Mouse (Mus musculus) brown adipose tissue, adult 24 weeks (tissue): Measurements from ENCODE around the gene Pdzd8. TPM values are rescaled to one million over a fixed set of nuclear protein-coding genes. Genes with fewer than 3 reads are reported as not detected.

Experiments used
- H3K27ac ChIP-seq: fragments of 200-500 bp; replicated peaks from 2 replicates; pipeline ENCODE4 v1.5.1; 2012; ENCODE audit warnings: low read depth, mild to moderate bottlenecking, low read length
- H3K4me1 ChIP-seq: fragments of 200-500 bp; 2 replicates; pipeline ENCODE4 v1.6.1; 2012; ENCODE audit warnings: low read length, mixed read lengths; ENCODE audit not compliant: control insufficient read depth, insufficient read depth, insufficient read length
- H3K4me3 ChIP-seq: fragments of 200-500 bp; 2 replicates; pipeline ENCODE4 v1.5.1; 2012; ENCODE audit warnings: low read depth, mild to moderate bottlenecking, low read length, moderate library complexity; ENCODE audit not compliant: insufficient read depth
- polyA plus RNA-seq: library from polyadenylated mRNA; stranded (reverse); fragments of >200 nt; gene quantifications from 2 replicates; pipeline ENCODE4 v1.2.4, GENCODE M21; 2012; ENCODE audit not compliant: missing spikeins, insufficient read depth, insufficient read length

Pdzd8 gene
- polyA plus RNA-seq, 1 experiment: 7.9 TPM

DNA sequence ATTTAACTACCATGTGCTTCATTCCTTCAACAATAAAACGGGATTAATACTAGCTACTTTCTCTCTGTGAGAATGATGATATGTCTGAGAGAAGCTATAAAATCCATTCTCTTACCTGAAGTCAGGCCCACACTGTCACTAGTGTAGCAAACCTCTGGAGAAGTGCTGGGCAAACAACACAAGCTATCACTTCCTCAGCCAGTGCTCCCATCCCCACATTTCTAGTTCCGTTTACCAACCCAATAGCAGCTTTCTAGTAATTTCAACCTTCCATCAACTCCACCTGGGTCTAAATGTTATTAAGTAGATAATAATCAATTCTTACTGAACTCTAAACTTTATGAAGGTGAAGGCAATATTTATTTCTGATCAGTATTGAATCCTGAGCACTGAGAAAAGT is 2.6 kb downstream of the Pdzd8 start:
- Histone ChIP-seq H3K4me3 (no peak overlapping the region), H3K4me1 (peaks cover 3% of the 10 kb centered on the region; the same call in 1 of the 2 replicates), H3K27ac (no peak overlapping the region)

DNA sequence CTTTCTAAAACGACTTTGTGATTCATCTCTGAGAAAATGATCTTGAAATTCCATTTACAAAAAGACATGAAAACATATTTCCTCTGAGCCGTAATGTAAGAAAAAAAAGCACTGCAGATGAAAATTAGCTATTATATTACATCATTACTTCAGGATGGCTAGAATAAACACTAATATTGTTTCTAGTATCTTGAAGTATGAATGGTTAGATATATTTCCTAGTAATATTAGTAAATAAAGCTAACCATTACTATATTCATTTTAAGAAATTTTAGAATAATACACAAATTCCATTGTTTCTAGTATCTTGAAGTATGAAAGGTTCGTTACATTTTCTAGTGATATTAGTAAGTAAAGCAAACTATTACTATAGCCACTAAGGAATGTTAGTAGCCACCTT is 5.7 kb downstream of the Pdzd8 start:
- H3K4me3 ChIP-seq: no peak overlapping the region
- H3K27ac ChIP-seq: no peak overlapping the region
- H3K4me1 ChIP-seq: peaks cover 3% of the 10 kb centered on the region; the same call in 1 of the 2 replicates

DNA sequence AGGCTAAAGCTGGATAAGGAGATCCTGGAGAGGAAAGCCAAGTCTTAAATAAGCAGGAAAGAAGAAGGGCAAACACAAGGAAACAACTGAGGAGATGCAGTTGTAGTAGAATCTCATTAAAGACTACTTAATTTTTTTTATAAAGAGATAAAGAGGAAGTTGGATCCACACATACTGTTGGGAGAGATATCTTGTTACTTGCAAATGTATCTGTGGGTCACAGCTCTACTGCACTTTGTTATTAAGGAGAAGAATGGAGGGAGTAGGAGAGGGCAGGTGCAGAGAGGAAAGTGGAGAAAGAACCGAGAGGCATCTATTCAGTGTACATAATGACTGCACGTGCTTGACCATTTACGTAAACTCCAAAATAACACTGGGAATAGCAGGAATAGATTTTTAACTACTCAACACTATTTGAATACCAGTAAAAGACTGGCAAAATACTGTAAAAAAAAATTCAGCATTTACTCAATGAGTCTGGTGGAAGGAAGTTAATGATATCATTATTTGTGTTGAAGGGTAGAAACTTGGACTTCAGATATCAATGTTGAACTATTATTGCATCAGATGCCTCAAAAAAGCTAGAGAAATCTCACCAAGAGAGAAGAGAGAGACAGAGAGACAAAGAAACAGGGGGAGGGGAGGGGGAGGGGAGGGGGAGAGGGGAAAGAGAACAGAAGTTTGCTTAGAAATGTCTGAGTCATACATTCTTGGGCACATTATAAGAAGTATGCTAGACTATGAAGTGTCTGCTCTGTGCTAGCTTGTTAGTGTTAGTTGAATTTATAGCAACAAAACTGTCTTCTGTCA is 7.5 kb downstream of the Pdzd8 start:
- H3K4me1 ChIP-seq: no peaks in the 10 kb centered on the region
- no peak overlapping the region for H3K4me3 ChIP-seq
- no peak overlapping the region for H3K27ac ChIP-seq

DNA sequence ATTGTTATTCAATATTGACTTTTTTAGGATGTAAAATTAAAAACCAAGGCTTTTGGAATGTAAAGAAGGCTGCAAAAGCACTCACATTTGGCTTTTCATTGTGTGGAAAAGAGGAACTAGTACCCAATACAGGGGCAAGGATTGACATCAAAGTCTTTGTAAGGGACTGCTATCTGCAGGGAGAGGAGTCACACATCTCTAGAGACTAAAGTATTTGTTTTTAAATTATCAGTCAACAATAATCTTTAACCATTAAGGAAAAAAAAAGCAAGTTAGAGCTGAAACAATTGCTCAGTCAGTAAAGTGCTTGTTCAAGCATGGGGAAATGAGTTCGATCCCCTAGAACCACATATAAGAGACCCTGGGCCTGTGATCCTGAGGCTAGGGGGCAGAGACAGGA is 8.9 kb downstream of the Pdzd8 start:
- Histone ChIP-seq H3K4me3 (no peak overlapping the region), H3K27ac (no peak overlapping the region), H3K4me1 (no peaks in the 10 kb centered on the region)

DNA sequence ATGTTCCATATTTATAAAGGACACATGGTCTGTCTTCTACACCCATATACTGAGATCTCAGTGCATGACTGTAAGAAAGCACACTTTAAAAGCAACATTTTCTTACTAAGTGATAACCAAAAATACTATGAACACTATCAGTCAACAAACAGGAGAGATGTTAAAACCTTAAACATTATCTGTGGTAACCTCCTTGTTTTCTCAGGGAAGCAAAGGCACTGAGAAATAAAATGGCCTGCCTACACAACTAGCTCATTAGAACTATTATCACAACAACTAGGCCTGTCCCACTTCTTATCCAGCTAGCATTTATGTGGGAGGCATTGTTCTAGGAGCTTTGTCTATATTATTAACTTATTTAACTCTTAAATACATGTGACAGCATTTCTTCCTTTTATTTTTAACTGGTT is 14.8 kb downstream of the Pdzd8 start:
- H3K27ac ChIP-seq: no peak overlapping the region
- H3K4me1 ChIP-seq: no peaks in the 10 kb centered on the region
- H3K4me3 ChIP-seq: no peak overlapping the region

DNA sequence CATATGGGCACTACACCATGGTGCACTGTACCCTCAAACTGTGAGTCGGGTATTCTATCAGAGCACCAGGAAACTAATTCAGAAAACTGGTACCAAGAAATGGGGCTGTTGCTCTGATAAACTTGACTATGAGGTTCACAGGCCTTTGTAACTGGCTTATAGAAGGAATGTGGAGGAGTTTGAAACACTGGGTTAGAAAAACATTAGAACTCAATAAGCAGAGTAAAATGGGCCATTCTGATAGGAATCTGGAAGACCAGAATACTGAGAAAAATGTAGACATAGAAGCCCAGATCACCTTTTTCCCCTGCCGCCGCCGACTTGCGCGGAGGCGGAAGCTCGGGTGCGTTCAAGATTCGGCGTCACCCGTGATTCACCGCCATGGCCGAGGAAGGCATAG is 23.6 kb downstream of the Pdzd8 start, which contains the start of gene Rps12-ps3:
Rps12-ps3 (plus strand) TSS at position 301 of the 400 bp plus-strand sequence.
- H3K4me1 ChIP-seq: no peaks in the 10 kb centered on the region
- no peak within 1 kb of the TSS for H3K27ac ChIP-seq
- no peak within 1 kb of the TSS for H3K4me3 ChIP-seq

DNA sequence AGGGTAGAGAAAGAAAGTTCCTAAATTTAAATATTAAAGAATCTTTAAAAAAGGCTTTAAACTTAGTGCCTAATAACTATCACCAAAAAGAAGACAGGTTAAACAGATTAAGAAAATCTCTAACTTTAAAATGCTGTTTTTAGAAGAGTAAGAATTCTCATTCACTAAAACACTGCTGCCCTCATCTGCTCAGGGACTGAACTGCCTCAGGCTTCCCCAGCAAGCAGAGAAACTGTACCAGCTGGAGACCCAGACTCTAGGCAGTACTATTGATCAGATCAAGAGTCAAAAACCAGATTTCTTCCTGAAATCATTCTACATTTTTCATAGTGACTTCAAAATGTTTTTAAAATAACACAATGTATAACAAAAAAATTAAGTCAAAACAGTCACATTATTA is 29.0 kb downstream of the Pdzd8 start:
- H3K4me1 ChIP-seq: no peaks in the 10 kb centered on the region
- H3K27ac ChIP-seq: no peak overlapping the region
- no peak overlapping the region for H3K4me3 ChIP-seq

DNA sequence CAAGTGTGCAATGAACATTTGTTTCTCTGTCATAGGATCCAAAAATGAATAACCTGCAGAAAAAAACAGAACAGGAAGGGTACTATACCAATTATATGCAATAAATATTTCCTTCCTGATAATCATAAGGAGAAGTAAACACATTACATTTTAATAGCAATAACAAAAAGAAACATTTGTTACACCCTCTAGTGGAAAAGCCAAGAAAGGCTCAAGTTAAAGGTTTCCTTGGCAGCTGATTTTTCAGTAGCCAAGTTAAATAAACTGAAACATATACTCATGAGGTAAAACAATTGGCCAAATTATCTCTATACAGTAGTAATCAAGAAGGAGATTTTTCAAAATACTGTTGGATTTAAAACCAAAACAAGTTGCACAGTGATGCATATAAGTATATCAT is 30.3 kb downstream of the Pdzd8 start:
- Histone ChIP-seq H3K27ac (no peak overlapping the region), H3K4me1 (no peaks in the 10 kb centered on the region), H3K4me3 (no peak overlapping the region)

DNA sequence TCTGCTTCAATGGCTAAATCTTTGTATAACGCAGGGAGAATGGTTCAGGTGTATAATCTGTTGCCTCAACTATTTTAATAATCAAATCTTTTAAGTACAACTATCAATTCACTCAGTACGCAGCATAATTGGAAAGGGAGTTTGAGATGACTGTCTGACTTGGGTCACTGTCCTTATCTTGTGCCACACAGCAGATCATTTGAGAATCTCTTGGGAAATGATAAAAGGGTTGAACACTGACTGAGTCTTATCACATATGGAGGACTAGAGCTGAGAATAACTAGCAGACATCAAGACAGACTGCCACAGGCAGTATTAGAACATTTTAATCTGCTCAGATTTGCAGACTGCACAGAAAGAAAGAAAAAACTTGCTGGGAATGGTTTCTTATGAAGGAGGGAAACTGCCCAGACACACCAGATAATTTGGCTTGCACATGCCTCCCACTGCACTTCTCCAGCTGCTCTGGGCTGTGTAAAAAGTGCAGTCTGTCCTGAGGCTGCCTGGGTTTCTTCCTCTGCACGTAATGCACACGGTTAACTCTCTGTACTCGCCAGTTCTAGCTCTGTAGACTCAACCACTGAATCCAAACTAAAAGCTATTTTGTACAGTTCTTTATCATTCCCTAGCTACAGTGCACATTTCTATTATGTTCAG is 53.3 kb downstream of the Pdzd8 start:
- H3K4me1 ChIP-seq: no peaks in the 10 kb centered on the region
- H3K27ac ChIP-seq: no peak overlapping the region

DNA sequence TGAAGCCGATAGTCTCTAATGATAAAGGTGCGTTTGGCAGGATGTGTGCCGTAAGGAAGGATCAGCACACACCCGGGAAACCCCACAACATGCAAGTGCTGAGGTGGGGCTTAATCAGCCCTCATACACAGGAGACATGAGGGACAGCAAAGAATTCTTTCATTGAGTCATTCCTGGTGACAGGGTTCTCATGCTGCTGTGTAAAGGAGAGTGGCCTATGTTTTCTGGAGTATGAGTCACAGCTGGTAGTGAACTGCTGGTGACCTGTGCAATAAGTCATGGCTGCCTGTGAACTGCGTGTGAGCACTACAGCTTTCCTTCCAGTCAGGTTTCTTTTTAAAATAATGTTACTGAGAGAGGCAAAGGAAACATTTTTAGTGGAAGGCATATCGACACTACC is 55.8 kb downstream of the Pdzd8 start:
- H3K4me3 ChIP-seq: no peak overlapping the region
- H3K27ac ChIP-seq: no peak overlapping the region
- no peaks in the 10 kb centered on the region for H3K4me1 ChIP-seq

More for the DNA sequence above, 53.3 kb downstream of the Pdzd8 start:
- no peak overlapping the region for H3K4me3 ChIP-seq

DNA sequence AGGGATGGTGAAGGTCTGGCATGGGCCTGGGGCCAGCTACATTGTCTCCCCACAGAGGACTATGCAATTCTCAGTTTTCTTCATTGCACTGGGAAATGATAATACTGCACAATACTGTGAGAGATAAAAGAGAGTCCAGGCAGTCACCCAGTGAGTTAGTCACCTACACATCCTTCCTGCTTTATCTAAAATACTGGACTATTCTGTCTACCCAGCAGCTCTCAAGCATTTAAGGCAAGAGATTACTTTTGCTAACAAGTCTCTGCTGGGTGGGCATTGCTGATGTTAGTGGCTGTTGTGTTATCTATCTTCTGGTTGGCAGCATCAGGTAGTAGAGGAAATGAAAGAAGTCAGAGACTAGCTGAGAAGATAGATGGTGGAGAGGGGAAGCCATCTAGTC is 56.5 kb downstream of the Pdzd8 start:
- Histone ChIP-seq H3K4me1 (no peaks in the 10 kb centered on the region), H3K4me3 (no peak overlapping the region), H3K27ac (no peak overlapping the region)

DNA sequence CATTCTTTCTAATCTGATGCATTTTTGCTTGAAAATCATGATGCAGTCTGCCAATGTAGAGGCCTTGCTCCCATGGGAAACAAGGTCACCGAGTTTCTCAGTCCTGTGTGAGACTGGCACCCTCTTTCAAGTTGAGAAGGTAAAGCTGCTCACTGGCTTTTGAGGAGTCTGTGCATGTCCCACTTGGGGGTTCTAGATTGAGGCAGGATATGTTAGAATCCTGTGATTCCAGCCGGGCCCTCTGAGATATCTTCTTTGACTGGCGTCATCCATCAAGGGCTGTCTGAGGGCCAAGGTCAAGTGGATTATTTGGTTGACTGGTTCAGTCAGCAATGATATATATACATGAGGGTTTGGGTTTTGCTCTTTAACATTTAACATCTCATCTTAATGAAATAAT is 63.6 kb downstream of the Pdzd8 start:
- Histone ChIP-seq H3K4me3 (no peak overlapping the region), H3K4me1 (no peaks in the 10 kb centered on the region), H3K27ac (no peak overlapping the region)

DNA sequence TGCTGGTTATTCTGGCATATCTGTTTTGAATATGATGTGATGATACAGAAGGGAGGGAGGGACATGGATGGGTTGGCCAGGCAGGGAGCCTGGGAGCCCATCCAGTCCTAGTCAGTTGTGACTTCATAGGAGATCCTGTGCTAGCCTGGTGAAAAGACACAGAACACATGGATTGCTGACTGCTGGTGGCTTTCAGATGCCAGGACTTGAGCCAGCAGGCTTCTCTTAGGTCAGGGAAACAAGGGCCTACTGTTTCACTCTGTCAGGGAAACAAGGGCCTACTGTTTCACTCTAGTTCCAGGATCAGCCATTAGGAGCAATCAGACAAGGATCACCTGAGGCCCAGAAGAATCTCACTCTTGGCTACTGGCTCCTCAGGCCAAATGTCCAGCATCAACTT is 64.7 kb downstream of the Pdzd8 start:
- Histone ChIP-seq H3K4me1 (no peaks in the 10 kb centered on the region), H3K4me3 (no peak overlapping the region), H3K27ac (no peak overlapping the region)

DNA sequence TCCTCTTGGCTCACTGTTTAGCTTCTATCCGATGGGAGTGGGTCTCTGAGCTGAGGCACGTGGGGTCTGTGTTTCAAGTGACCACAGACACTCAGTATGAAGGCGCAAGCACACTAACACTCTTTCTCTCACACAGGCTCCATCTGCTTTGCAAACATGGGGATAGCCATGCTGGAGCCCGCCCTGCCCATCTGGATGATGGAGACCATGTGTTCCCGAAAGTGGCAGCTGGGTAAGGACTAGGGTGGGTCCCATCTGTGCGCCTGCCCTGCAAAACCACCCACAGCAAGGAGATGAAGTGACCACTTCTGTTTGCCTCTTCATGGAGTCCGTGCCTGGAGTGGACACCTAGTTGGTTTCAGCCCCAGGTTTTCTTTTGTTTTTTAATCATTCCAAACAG is 69.2 kb downstream of the Pdzd8 start:
- no peaks in the 10 kb centered on the region for H3K4me1 ChIP-seq
- H3K4me3 ChIP-seq: no peak overlapping the region
- no peak overlapping the region for H3K27ac ChIP-seq

DNA sequence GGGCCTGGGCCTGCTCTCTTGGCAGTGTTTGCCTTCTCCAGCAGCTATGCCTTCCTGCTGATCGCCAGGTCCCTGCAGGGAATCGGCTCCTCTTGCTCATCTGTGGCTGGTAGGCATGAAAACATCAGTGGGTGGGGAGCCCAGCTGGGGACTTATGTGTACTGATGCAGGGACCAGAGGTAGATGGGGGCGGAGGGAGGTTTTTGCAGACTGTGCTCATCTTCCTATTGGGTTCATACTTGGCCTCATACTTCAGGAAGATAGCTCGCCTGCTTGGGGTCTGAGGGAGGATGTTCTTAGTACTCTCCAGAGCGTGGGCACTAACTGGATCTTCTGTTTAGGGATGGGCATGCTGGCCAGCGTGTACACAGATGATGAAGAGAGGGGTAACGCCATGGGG is 72.4 kb downstream of the Pdzd8 start:
- H3K4me3 ChIP-seq: no peak overlapping the region
- no peaks in the 10 kb centered on the region for H3K4me1 ChIP-seq
- H3K27ac ChIP-seq: no peak overlapping the region

DNA sequence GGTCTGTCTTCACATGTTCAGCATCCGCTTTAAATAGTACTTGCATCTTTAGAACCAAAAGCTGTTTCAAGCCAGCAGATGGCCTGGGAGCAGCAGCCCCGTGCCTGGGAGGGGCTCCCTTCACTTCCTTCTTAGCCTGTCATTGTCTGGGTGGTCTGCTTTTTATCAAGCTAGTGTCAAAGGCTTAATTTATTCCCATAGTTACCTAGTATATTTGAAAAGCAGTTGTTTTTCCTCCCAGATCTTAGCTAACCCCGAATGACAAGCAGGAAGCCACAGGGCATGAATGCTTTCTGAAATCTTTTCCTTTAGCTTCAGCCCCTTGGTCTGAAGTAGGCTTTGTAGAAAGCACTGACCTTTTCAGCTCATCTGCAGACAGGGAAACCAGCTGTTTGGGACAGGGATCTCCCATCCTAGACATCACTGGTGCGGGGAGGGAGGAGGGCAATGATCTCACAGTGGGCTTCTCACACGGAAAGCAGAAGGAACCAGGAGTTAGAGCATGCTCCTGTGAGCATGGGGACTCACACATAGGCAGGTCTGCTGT is 78.1 kb downstream of the Pdzd8 start:
- no peaks in the 10 kb centered on the region for H3K4me1 ChIP-seq
- no peak overlapping the region for H3K4me3 ChIP-seq
- no peak overlapping the region for H3K27ac ChIP-seq
